Mouse (Mus musculus) embryonic fibroblast, embryonic 13.5 days (primary cell): ENCODE measurements around the gene Hist1h1c.

Experiments
- CTCF ChIP-seq: IDR thresholded peaks from 2 replicates; pipeline ENCODE4 v1.5.1; 2011; ENCODE audit warnings: mild to moderate bottlenecking, control low read depth, low read length, moderate library complexity, borderline replicate concordance; ENCODE audit not compliant: insufficient read depth
- POLR2A ChIP-seq: IDR thresholded peaks from 2 replicates; pipeline ENCODE4 v1.6.1; 2011; ENCODE audit warnings: low read depth, mild to moderate bottlenecking, control low read depth, low read length, moderate library complexity

- TF ChIP-seq POLR2A = no peak
- TF ChIP-seq CTCF = no peak
These were observed 10.0 kb upstream of the Hist1h1c start for GRCm38 (mm10) chr13:23728472-23729191.
